Mouse (Mus musculus) midbrain, embryonic 10.5 days (tissue): ENCODE measurements around the gene Chmp2b. TPM values are rescaled to one million over a fixed set of nuclear protein-coding genes. Genes with fewer than 3 reads are reported as not detected.

Experiments
- DNase-seq: peaks from one replicate; pipeline ENCODE4 v3.0.0-alpha.2; 2017; ENCODE audit warnings: low spot score
- H3K27ac ChIP-seq: fragments of 300-500 bp; sonication (generic); replicated peaks from 2 replicates; pipeline ENCODE4 v1.5.1; 2016; ENCODE audit warnings: mild to moderate bottlenecking
- H3K27me3 ChIP-seq: fragments of 300-500 bp; sonication (generic); 2 replicates; pipeline ENCODE4 v1.6.1; 2016; ENCODE audit warnings: low read depth, mild to moderate bottlenecking; ENCODE audit not compliant: poor library complexity, severe bottlenecking
- H3K36me3 ChIP-seq: fragments of 300-500 bp; sonication (generic); 2 replicates; pipeline ENCODE4 v1.6.1; 2016; ENCODE audit warnings: mild to moderate bottlenecking, moderate library complexity
- H3K4me1 ChIP-seq: fragments of 300-500 bp; sonication (generic); 2 replicates; pipeline ENCODE4 v1.6.1; 2016
- H3K4me3 ChIP-seq: fragments of 300-500 bp; sonication (generic); 2 replicates; pipeline ENCODE4 v1.5.1; 2016; ENCODE audit warnings: mild to moderate bottlenecking, moderate library complexity
- H3K9me3 ChIP-seq: fragments of 300-500 bp; sonication (generic); replicated peaks from 2 replicates; pipeline ENCODE4 v1.6.1; 2016; ENCODE audit warnings: mild to moderate bottlenecking
- WGBS: fragments of 180-500 bp; shearing (Covaris S2); methylation state at CpG from one replicate; pipeline ENCODE4 v1.1.7; 2016; 5-methylcytosine and 5-hydroxymethylcytosine counted together
- polyA plus RNA-seq: library from polyadenylated mRNA; unstranded; fragments of >200 nt; fragmentation: Nextera tagmentation; extraction: Ambion mirVana; gene quantifications from 2 replicates; pipeline ENCODE4 v1.2.1, GENCODE M21; 2016

Gene Chmp2b
- polyA plus RNA-seq, 1 experiment from 2014 or later = 41.7 TPM

GRCm38 (mm10) chr16:65496030-65496429, 66.5 kb downstream of the Chmp2b start:
- H3K4me1 ChIP-seq = no peaks in the 10 kb centered on the region
- DNase-seq = no peak
- no peak overlapping the region for H3K4me3 ChIP-seq
- 84% methylated on average over 5 of the region's 5 CpGs for WGBS
- no peak overlapping the region for H3K27ac ChIP-seq
- no peaks in the 10 kb centered on the region for H3K36me3 ChIP-seq
- H3K27me3 ChIP-seq = no peaks in the 10 kb centered on the region
- no peaks in the 10 kb centered on the region for H3K9me3 ChIP-seq

Other genes starting within 250 kb of the Chmp2b start
- not detected in 2 replicates for gene Pou1f1, start 42.2 kb downstream of the Chmp2b start, polyA plus RNA-seq